In genomic region chr3:26933079-26933478, GRCm38 (mm10) we compare ENCODE assay signal across 20 mouse cellular contexts.
"Had no signal": no experiment of that assay in that cellular context is flagged by ENCODE, and none has a peak within 500 bp of the region (broad histone marks: within the 10 kb centered on the region; RNA-seq: fewer than 3 reads in every experiment).

No protein-coding gene starts in this region.

- H3K27me3 ChIP-seq: limb, embryonic 13.5 days; liver, embryonic 12.5 days; liver, embryonic 15.5 days; lung, embryonic 15.5 days; megakaryocyte, embryonic 14.5 days; midbrain, embryonic 13.5 days; stomach, embryonic 15.5 days had no signal

- H3K4me2 ChIP-seq: limb, embryonic 13.5 days; liver, embryonic 12.5 days; liver, embryonic 15.5 days; lung, embryonic 15.5 days; midbrain, embryonic 13.5 days; stomach, embryonic 15.5 days had no signal

- H3K9ac ChIP-seq: limb, embryonic 13.5 days; liver, embryonic 12.5 days; liver, embryonic 15.5 days; lung, embryonic 15.5 days; midbrain, embryonic 13.5 days; stomach, embryonic 15.5 days had no signal

- H3K9me3 ChIP-seq: limb, embryonic 10.5 days; limb, embryonic 13.5 days; liver, embryonic 12.5 days; liver, embryonic 15.5 days; lung, embryonic 15.5 days; megakaryocyte, embryonic 14.5 days; midbrain, embryonic 10.5 days; midbrain, embryonic 13.5 days; stomach, embryonic 15.5 days had no signal

- H3K27ac ChIP-seq: limb, embryonic 10.5 days; limb, embryonic 13.5 days; liver, embryonic 12.5 days; liver, embryonic 15.5 days; lung, embryonic 15.5 days; midbrain, embryonic 10.5 days; midbrain, embryonic 13.5 days; stomach, embryonic 15.5 days had no signal

- ATAC-seq: intestine, postnatal 0 days; liver, embryonic 12.5 days; midbrain, embryonic 13.5 days had no signal

- H3K36me3 ChIP-seq: limb, embryonic 10.5 days; limb, embryonic 13.5 days; liver, embryonic 12.5 days; liver, embryonic 15.5 days; lung, embryonic 15.5 days; midbrain, embryonic 10.5 days; midbrain, embryonic 13.5 days; stomach, embryonic 15.5 days had no signal

- DNase-seq: kidney, adult 2 months; kidney, postnatal 10 days; kidney, postnatal 36 days; liver; lung, adult 18-20 months; lung, postnatal 10 days; lung, postnatal 36 days; right cerebral cortex, postnatal 25 days; spleen, adult 18-20 months; thymus, postnatal 25 days had no signal

- H3K4me1 ChIP-seq: limb, embryonic 10.5 days; limb, embryonic 13.5 days; liver, embryonic 12.5 days; liver, embryonic 15.5 days; lung, embryonic 15.5 days; megakaryocyte, embryonic 14.5 days; midbrain, embryonic 10.5 days; midbrain, embryonic 13.5 days; stomach, embryonic 15.5 days had no signal

- H3K4me3 ChIP-seq: limb, embryonic 10.5 days; limb, embryonic 13.5 days; liver, embryonic 12.5 days; liver, embryonic 15.5 days; lung, embryonic 15.5 days; megakaryocyte, embryonic 14.5 days; midbrain, embryonic 10.5 days; midbrain, embryonic 13.5 days; stomach, embryonic 15.5 days had no signal
